Mouse (Mus musculus): ENCODE measurements around the gene Nav2.

- no peak for TF ChIP-seq POLR2A (IDR thresholded peaks at IDR 0.05; ENCODE audit: extremely low read depth, insufficient read depth, low read length)
- TF ChIP-seq CTCF (IDR thresholded peaks at IDR 0.05; ENCODE audit: extremely low read depth, insufficient read depth, low read length), result no peak
These were observed 156.4 kb downstream of the Nav2 start for GRCm38 (mm10) chr7:49064792-49065521.

All from cortical plate, adult 2 months (tissue).